9 mouse cellular contexts compared by ENCODE assay signal in the genomic region with DNA sequence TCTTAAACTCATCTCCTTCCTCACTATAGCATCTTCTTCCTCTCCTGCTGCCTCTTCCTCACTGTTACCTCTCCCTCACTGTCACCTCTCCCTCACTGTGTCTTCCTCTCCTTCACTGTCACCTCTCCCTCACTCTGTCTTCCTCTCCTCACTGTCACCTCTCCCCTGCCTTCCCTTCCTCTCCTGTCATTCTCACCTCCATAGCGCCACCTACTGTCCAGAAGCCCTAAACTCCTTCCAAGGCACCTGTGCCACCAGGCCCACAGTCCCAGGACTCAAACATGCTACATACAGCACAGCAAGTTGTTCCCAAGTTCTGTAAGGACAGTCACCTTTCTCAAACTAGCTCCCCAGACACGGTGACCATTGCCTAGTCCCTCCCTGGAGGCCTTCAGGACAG. TPM values are rescaled to one million over a fixed set of nuclear protein-coding genes. Genes with fewer than 3 reads are reported as not detected.
DNase-seq lines count a peak whose midpoint lies in the region; ATAC-seq and TF ChIP-seq lines count a peak whose summit lies in the region.
"Had no signal": no experiment of that assay in that cellular context is flagged by ENCODE, and none has a peak within 500 bp of the region (broad histone marks: within the 10 kb centered on the region; RNA-seq: fewer than 3 reads in every experiment).

No protein-coding gene starts in this region.

- no peak overlapping the region for H3K4me2 ChIP-seq in lung, postnatal 0 days (replicated peaks; ENCODE audit: low read depth, low read length)
- H3K4me2 ChIP-seq: limb, embryonic 15.5 days had no signal

- H3K4me1 ChIP-seq in E14TG2a.4 (replicated peaks; ENCODE audit: low read depth, low read length), result peaks cover 20% of the 10 kb centered on the region
- no peaks in the 10 kb centered on the region for H3K4me1 ChIP-seq in lung, postnatal 0 days (ENCODE audit: insufficient read depth, low read depth, low read length)
- H3K4me1 ChIP-seq: limb, embryonic 15.5 days had no signal

- H3K9me3 ChIP-seq in E14TG2a.4 (ENCODE audit: low read length), result no peaks in the 10 kb centered on the region
- no peaks in the 10 kb centered on the region for H3K9me3 ChIP-seq in lung, postnatal 0 days (ENCODE audit: low read length)
- H3K9me3 ChIP-seq: limb, embryonic 15.5 days had no signal

- WGBS in large intestine, adult 2 months, result 10% methylated on average over 2 of the region's 2 CpGs
- WGBS in lung, postnatal 0 days, result 6% methylated on average over 2 of the region's 2 CpGs

- H3K4me3 ChIP-seq in E14TG2a.4 (replicated peaks; ENCODE audit: low read length), result no peak overlapping the region
- H3K4me3 ChIP-seq in lung, postnatal 0 days (ENCODE audit: low read depth, low read length), result no peak overlapping the region
- H3K4me3 ChIP-seq: limb, embryonic 15.5 days had no signal

- peak; percentile 43 for ATAC-seq in lung, postnatal 0 days

- no peaks in the 10 kb centered on the region for H3K27me3 ChIP-seq in E14TG2a.4 (ENCODE audit: insufficient read depth, low read length)
- H3K27me3 ChIP-seq in lung, postnatal 0 days (replicated peaks; ENCODE audit: insufficient read depth, low read length), result no peaks in the 10 kb centered on the region
- H3K27me3 ChIP-seq: limb, embryonic 15.5 days had no signal

- no peaks in the 10 kb centered on the region for H3K36me3 ChIP-seq in E14TG2a.4 (ENCODE audit: insufficient read depth, low read length)
- no peaks in the 10 kb centered on the region for H3K36me3 ChIP-seq in lung, postnatal 0 days (ENCODE audit: insufficient read depth, low read length)
- H3K36me3 ChIP-seq: limb, embryonic 15.5 days had no signal

- peak; percentile 54 for TF ChIP-seq CTCF in E14TG2a.4 (conservative IDR thresholded peaks at IDR 0.05; ENCODE audit: low read length)
- TF ChIP-seq CTCF in lung, postnatal 0 days (IDR thresholded peaks at IDR 0.05), result peak; percentile 96

- intact Hi-C loops in heart, postnatal 10 days (cut with DNase I), result loop anchor here (1.0 kb wide), 2 partner anchors 62 to 147 kb away; no protein-coding TSS in a partner anchor

- DNase-seq in adrenal gland, adult 8-10 months, result peak; percentile 55
- peak; percentile 80 for DNase-seq in embryo, embryonic 11 days
- DNase-seq in heart, postnatal 10 days, result peak; percentile 81 to 89
- DNase-seq in large intestine, adult 2 months (ENCODE audit: low read depth, low spot score), result peak; percentile 83
- DNase-seq in lung, postnatal 0 days (ENCODE audit: low spot score), result peak; percentile 79
- DNase-seq in retina, postnatal 1 day, result peak; percentile 87
- DNase-seq in thymus, postnatal 4 days, result peak; percentile 93

- H3K9ac ChIP-seq in lung, postnatal 0 days (replicated peaks; ENCODE audit: low read depth), result no peak overlapping the region
- H3K9ac ChIP-seq: limb, embryonic 15.5 days had no signal

- no peak for TF ChIP-seq EP300 in lung, postnatal 0 days (IDR thresholded peaks at IDR 0.05)

- H3K27ac ChIP-seq in lung, postnatal 0 days (ENCODE audit: low read length), result no peak overlapping the region
- H3K27ac ChIP-seq: limb, embryonic 15.5 days had no signal

RNA-seq across cellular contexts. Expression of gene Pemt, which starts 19.0 kb away (rescaled TPM):
- total RNA-seq in adrenal gland, adult 8-10 months (2022), result 1 to 10 TPM; 4.9 to 9.5 (median 7.8) TPM
- total RNA-seq in heart, postnatal 10 days (2021), result 1 to 10 TPM in 1 of 2 experiments, under 1 TPM in 1; 0.77 to 2.5 TPM
- polyA plus RNA-seq in large intestine, adult 2 months (2012; rRNA removed), result 8.7 and 9.9 TPM in 2 replicates
- polyA plus RNA-seq in lung, postnatal 0 days (2015; fragmentation: Nextera tagmentation; extraction: Ambion mirVana), result 5.0 and 6.0 TPM in 2 replicates
